Mouse (Mus musculus) hindbrain, embryonic 15.5 days (tissue): ENCODE measurements around the gene Chrna5. TPM values are rescaled to one million over a fixed set of nuclear protein-coding genes. Genes with fewer than 3 reads are reported as not detected.
A peak's percentile ranks its signal among the peaks of the same experiment; 100 is the strongest.
"Not testable (repeated sequence)": the region's sequence is repeated elsewhere in the genome, so short reads cannot be mapped to it uniquely, and the experiment has no call there.

Source experiments
- ATAC-seq: fragments of 200-750 bp; cut with Nextera tagmentation; 2 replicates; pipeline ENCODE4 v1.8.0; 2017; ENCODE audit warnings: low read depth, moderate number of reproducible peaks, moderate TSS enrichment; ENCODE audit not compliant: low FRiP score
- H3K27ac ChIP-seq: fragments of 300-500 bp; sonication (generic); replicated peaks from 2 replicates; pipeline ENCODE4 v1.5.1; 2015; ENCODE audit warnings: mild to moderate bottlenecking, inconsistent platforms
- H3K27me3 ChIP-seq: fragments of 300-500 bp; sonication (generic); 2 replicates; pipeline ENCODE4 v1.6.1; 2015; ENCODE audit warnings: control low read depth, inconsistent platforms
- H3K36me3 ChIP-seq: fragments of 300-500 bp; sonication (generic); 2 replicates; pipeline ENCODE4 v1.6.1; 2015; ENCODE audit warnings: control low read depth, inconsistent platforms
- H3K4me1 ChIP-seq: fragments of 300-500 bp; sonication (generic); replicated peaks from 2 replicates; pipeline ENCODE4 v1.6.1; 2015; ENCODE audit warnings: control low read depth, inconsistent platforms
- H3K4me2 ChIP-seq: fragments of 300-500 bp; sonication (generic); 2 replicates; pipeline ENCODE4 v1.6.1; 2015; ENCODE audit warnings: moderate library complexity, mild to moderate bottlenecking, inconsistent platforms
- H3K4me3 ChIP-seq: fragments of 300-500 bp; sonication (generic); 2 replicates; pipeline ENCODE4 v1.5.1; 2015; ENCODE audit warnings: mild to moderate bottlenecking, inconsistent platforms
- H3K9ac ChIP-seq: fragments of 300-500 bp; sonication (generic); 2 replicates; pipeline ENCODE4 v1.6.1; 2015; ENCODE audit warnings: inconsistent platforms
- H3K9me3 ChIP-seq: fragments of 300-500 bp; sonication (generic); 2 replicates; pipeline ENCODE4 v1.6.1; 2016; ENCODE audit warnings: control low read depth, inconsistent platforms
- WGBS: fragments of 180-500 bp; shearing (Covaris S2); methylation state at CpG from one replicate; pipeline ENCODE4 v1.1.7; 2015; 5-methylcytosine and 5-hydroxymethylcytosine counted together
- polyA plus RNA-seq: library from polyadenylated mRNA; unstranded; fragments of >200 nt; fragmentation: Nextera tagmentation; extraction: Ambion mirVana; gene quantifications from 2 replicates; pipeline ENCODE4 v1.2.1, GENCODE M21; 2015

Chrna5 gene
- 4.4 and 4.5 TPM in 2 replicates for polyA plus RNA-seq

- no peak for ATAC-seq
- peaks cover 30% of the 10 kb centered on the region for H3K4me1 ChIP-seq
- H3K27ac ChIP-seq: 0 out of 2 replicates have a peak within 1 kb of the TSS, but pooled peaks have one; percentile 3
- no peaks in the 10 kb centered on the region for H3K36me3 ChIP-seq
- no peaks in the 10 kb centered on the region for H3K9me3 ChIP-seq
- H3K4me2 ChIP-seq: peak within 1 kb of the TSS; percentile 85
- peak within 1 kb of the TSS; percentile 60 for H3K9ac ChIP-seq
- 28% methylated on average over 8 of the region's 8 CpGs for WGBS
- H3K27me3 ChIP-seq: peaks cover 14% of the 10 kb centered on the region
- H3K4me3 ChIP-seq: peak within 1 kb of the TSS; percentile 48
Observed at GRCm38 (mm10) chr9:54980674-54981073, at the start of gene Chrna5. Gene Chrna5 (plus strand): TSS chr9:54980880.

GRCm38 (mm10) chr9:54931765-54932164 lies 48.9 kb upstream of the Chrna5 start:
- Histone ChIP-seq H3K4me3 (no peak overlapping the region), H3K4me1 (no peaks in the 10 kb centered on the region), H3K27me3 (no peaks in the 10 kb centered on the region), H3K9me3 (no peaks in the 10 kb centered on the region), H3K36me3 (no peaks in the 10 kb centered on the region), H3K27ac (no peak overlapping the region), H3K4me2 (no peak overlapping the region), H3K9ac (no peak overlapping the region)
- no peak for ATAC-seq
- WGBS: 7% methylated on average over 1 of the region's 1 CpGs

DNA sequence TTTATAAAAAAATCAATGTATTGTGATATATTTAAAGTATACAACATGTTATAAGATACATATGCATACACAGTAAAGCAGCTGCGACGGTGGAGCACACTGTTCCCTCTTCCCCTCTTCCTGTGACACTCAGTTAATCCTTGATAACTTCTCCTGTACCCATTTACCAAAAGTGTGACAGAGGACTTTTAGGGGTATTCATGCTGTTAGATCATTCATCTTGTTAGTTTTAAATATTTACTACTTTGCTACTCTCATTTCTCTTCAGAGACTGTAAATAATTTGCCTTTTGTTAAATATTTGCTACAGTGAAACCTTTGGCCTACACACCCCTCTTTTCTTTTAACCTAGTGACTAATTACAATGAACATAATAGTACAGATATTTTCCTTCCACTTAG lies 48.3 kb upstream of the Chrna5 start:
- Histone ChIP-seq H3K36me3 (no peaks in the 10 kb centered on the region), H3K27me3 (no peaks in the 10 kb centered on the region), H3K4me1 (no peaks in the 10 kb centered on the region), H3K4me2 (no peak overlapping the region), H3K9me3 (no peaks in the 10 kb centered on the region), H3K27ac (no peak overlapping the region), H3K4me3 (no peak overlapping the region), H3K9ac (no peak overlapping the region)
- no peak for ATAC-seq
- WGBS: 74% methylated on average over 2 of the region's 2 CpGs

DNA sequence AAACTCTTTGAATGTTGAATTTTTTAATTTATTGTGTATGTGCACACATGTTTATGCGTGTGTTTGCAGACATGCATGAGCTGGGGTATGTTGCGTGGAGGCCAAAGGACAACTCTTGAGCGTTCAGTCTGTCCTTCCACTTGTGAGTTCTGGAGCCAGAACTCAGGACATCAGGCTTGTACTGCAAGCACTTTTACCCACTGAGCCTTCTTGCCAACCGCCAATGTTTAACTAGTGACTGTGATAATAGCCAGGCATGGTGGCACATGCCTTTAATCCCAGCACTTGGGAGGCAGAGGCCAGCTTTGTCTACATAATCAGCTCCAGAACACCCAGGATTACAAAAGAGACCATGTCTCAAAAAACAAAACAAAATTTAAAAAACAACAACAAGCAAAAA lies 38.6 kb upstream of the Chrna5 start:
- Histone ChIP-seq H3K9ac (no peak overlapping the region), H3K4me2 (no peak overlapping the region), H3K4me3 (no peak overlapping the region), H3K4me1 (no peaks in the 10 kb centered on the region), H3K36me3 (no peaks in the 10 kb centered on the region), H3K27ac (no peak overlapping the region), H3K27me3 (no peaks in the 10 kb centered on the region), H3K9me3 (no peaks in the 10 kb centered on the region)
- WGBS: 94% methylated on average over 4 of the region's 4 CpGs
- ATAC-seq: no peak

GRCm38 (mm10) chr9:54944467-54944866 lies 36.2 kb upstream of the Chrna5 start:
- no peaks in the 10 kb centered on the region for H3K4me1 ChIP-seq
- no peak overlapping the region for H3K9ac ChIP-seq
- H3K36me3 ChIP-seq: no peaks in the 10 kb centered on the region
- WGBS: 82% methylated on average over 2 of the region's 2 CpGs
- H3K4me2 ChIP-seq: no peak overlapping the region
- no peak for ATAC-seq
- no peaks in the 10 kb centered on the region for H3K9me3 ChIP-seq
- no peak overlapping the region for H3K4me3 ChIP-seq
- H3K27ac ChIP-seq: no peak overlapping the region
- no peaks in the 10 kb centered on the region for H3K27me3 ChIP-seq

DNA sequence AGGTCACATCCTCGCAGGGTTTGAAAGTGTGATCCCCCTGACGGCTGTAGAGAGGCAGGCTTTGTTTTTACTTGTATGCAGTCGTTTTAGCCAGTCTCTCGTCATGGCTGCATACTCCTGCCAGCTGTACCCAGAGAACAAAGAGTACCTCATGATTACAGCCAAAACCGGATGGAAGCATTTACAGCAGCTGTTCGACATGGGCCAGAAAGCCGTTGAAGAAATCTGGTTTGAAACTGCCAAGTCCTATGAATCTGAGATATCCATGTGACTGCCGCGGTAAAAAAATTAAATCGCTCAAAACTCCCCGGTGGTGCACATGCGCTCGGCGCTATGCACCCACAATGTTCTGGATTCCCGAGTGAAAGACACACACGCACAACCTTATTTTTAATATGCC lies 34.4 kb upstream of the Chrna5 start:
- ATAC-seq: no peak
- H3K4me3 ChIP-seq: no peak overlapping the region
- no peak overlapping the region for H3K9ac ChIP-seq
- H3K4me2 ChIP-seq: no peak overlapping the region
- no peaks in the 10 kb centered on the region for H3K36me3 ChIP-seq
- no peak overlapping the region for H3K27ac ChIP-seq
- H3K27me3 ChIP-seq: no peaks in the 10 kb centered on the region
- no peaks in the 10 kb centered on the region for H3K9me3 ChIP-seq
- 77% methylated on average over 16 of the region's 16 CpGs for WGBS
- peaks cover 4% of the 10 kb centered on the region for H3K4me1 ChIP-seq

GRCm38 (mm10) chr9:54949465-54949864 lies 31.2 kb upstream of the Chrna5 start:
- Histone ChIP-seq H3K4me1 (peaks cover 31% of the 10 kb centered on the region), H3K4me2 (no peak overlapping the region), H3K4me3 (no peak overlapping the region), H3K9ac (no peak overlapping the region), H3K27ac (no peak overlapping the region), H3K27me3 (no peaks in the 10 kb centered on the region), H3K36me3 (peaks cover 16% of the 10 kb centered on the region), H3K9me3 (no peaks in the 10 kb centered on the region)
- no peak for ATAC-seq

DNA sequence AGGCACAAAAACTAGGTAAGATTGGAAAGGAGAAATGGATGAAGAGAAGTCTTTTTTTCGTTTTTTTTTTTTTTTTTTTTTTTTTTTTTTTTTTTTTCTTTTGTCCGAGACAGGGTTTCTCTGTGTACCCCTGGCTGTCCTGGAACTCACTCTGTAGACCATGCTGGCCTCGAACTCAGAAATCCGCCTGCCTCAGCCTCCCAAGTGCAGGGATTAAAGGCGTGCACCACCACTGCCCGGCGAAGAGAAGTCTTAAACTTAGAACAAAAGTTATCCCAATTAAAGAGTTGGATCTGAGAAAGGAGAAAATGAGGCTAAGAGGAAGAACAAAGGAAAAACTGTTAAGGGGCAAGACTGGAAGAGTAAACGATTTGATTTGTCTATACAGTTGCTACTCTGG lies 30.5 kb upstream of the Chrna5 start:
- ATAC-seq, H3K9me3 ChIP-seq, H3K27me3 ChIP-seq: not testable (repeated sequence)
- WGBS: 52% methylated on average over 8 of the region's 8 CpGs
- Histone ChIP-seq H3K4me2 (peak overlapping the region; percentile 72), H3K4me3 (peak overlapping the region; percentile 68), H3K27ac (peak overlapping the region; percentile 95), H3K9ac (peak overlapping the region; percentile 50), H3K4me1 (peaks cover 31% of the 10 kb centered on the region), H3K36me3 (peaks cover 21% of the 10 kb centered on the region)

DNA sequence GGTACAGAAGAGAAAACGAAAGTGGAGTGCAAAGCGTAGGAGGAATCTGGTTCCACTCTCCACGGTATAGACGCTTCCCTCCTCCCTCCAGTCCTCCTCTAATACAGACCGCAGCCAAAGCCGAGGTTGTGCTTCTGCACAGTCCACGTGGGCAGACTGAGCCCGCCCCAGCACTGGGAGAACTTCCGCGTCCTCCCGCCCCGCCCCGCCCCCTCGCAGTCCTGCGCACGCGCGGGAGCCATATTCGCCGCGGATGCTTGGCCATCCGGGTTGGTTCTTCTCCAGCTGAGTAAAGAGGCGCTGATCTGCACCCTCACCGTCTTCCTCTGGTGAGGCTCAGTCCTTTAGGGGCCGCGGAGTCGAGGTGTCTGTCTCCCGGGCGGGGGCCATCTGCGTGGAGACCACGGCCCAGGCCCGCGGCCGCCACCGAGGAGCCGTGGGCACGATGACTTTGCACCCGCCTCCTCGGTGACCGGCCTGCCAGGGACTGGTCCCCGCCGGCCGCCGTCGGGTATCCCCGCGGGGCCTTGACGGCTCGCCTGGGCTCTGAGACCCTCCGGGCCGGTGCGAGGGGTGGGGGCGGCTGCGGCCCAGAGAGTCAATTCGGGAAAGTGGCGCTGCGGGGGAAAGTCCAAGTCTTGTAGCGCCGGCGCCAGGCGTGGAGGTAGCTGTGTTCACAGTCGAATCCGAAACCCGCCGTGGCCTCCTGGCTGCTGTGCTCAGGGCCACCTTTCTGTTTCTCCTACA lies 29.9 kb upstream of the Chrna5 start, which contains the start of the genes Psma4 and AY074887:
Gene Psma4 (plus strand): TSS at position 216 of the 747 bp plus-strand sequence.
Gene AY074887 (minus strand): TSS at position 424 of the 747 bp plus-strand sequence.
- Histone ChIP-seq H3K4me3 (peak within 1 kb of the TSS; percentile 68), H3K4me1 (peaks cover 31% of the 10 kb centered on the region), H3K27me3 (no peaks in the 10 kb centered on the region), H3K9me3 (no peaks in the 10 kb centered on the region), H3K36me3 (peaks cover 26% of the 10 kb centered on the region), H3K4me2 (peak within 1 kb of the TSS; percentile 72), H3K27ac (peak within 1 kb of the TSS; percentile 95), H3K9ac (peak within 1 kb of the TSS; percentile 85)
- 0% methylated on average over 63 of the region's 65 CpGs for WGBS
- peak; percentile 100 for ATAC-seq

DNA sequence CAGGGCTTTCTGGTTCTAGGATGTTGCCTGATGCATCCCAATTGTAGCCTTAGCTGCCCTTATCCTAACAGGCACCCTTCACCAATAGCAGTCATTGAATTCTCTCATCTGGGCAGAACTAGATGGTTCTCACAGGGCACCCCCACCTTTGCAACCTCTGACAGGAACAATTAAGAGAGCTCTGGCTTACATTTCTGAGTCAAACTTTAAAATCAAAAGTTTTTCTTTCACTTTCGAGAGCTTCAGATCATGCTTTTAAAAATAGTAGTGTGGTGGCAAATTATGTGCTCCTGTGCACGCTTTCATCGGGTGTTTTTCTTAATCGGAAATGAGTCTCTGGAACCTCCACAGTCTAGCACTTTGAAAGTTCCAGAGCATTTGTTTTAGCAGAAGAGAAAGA lies 19.6 kb upstream of the Chrna5 start:
- no peak overlapping the region for H3K4me2 ChIP-seq
- 94% methylated on average over 4 of the region's 4 CpGs for WGBS
- H3K36me3 ChIP-seq: peaks cover 38% of the 10 kb centered on the region
- no peaks in the 10 kb centered on the region for H3K9me3 ChIP-seq
- H3K4me3 ChIP-seq: no peak overlapping the region
- H3K27me3 ChIP-seq: no peaks in the 10 kb centered on the region
- H3K9ac ChIP-seq: no peak overlapping the region
- ATAC-seq: no peak
- no peak overlapping the region for H3K27ac ChIP-seq
- H3K4me1 ChIP-seq: no peaks in the 10 kb centered on the region

DNA sequence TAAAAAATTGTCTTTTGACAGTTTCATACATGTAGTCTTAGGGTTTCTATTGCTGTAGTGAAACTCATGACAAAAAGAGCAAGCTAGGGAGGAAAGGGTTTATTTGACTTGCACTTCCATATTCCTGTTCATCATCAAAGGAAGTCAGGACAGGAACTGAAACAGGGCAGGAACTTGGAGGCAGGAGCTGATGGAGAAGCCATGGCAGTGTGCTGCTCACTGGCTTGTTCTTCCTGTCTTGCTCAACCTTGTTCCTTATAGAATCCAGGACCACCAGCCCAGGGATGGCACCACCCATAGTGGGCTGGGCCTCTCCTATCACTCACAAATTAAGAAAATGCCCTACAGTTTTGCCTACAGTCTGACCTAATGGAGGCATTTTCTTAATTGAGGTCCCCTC lies 17.0 kb upstream of the Chrna5 start:
- Histone ChIP-seq H3K9ac (no peak overlapping the region), H3K27me3 (no peaks in the 10 kb centered on the region), H3K27ac (no peak overlapping the region), H3K9me3 (no peaks in the 10 kb centered on the region), H3K4me3 (no peak overlapping the region), H3K4me1 (no peaks in the 10 kb centered on the region), H3K36me3 (peaks cover 15% of the 10 kb centered on the region), H3K4me2 (no peak overlapping the region)
- no peak for ATAC-seq

DNA sequence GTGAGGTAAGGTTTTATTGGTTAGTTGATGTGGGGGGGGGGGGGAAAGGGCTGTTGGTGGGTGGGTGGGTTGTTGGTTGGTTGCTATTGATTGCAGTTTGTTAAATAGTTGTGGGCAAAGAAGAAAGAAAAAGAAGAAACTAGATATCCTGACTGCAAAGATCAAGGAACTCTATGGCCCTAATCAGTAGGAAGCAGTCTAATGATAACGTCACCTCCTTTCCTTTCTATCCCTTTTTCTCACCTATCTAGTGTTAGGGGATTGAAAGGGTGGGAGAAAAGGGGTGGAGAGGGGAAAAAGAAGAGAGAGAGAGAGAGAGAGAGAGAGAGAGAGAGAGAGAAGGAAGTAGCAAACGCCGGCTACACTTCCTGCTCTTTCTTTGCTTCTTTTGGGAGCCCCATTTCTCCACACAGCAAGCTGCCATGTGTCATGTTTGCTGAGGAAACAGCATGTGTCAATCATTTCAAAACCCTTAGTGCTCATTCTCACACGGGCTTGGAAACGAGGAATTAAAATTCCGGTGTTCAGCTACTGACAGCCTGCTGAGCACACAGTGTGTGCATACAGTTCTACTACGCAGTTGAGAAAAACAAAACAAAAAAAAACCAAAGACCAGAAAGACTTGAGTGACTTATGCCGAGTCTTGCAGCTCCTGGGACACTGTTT lies 10.6 kb upstream of the Chrna5 start:
- Histone ChIP-seq H3K27me3 (no peaks in the 10 kb centered on the region), H3K4me2 (no peak overlapping the region), H3K4me3 (no peak overlapping the region), H3K27ac (no peak overlapping the region), H3K4me1 (no peaks in the 10 kb centered on the region), H3K36me3 (no peaks in the 10 kb centered on the region), H3K9me3 (no peaks in the 10 kb centered on the region), H3K9ac (no peak overlapping the region)
- 58% methylated on average over 8 of the region's 8 CpGs for WGBS
- ATAC-seq: no peak
